Mouse (Mus musculus) cerebellum, adult 2 months (tissue): ENCODE results near the gene Brip1.

ENCODE experiments used
- CTCF ChIP-seq: fragments of 200-500 bp; IDR thresholded peaks from 2 replicates; pipeline ENCODE4 v1.5.1; 2011; ENCODE audit warnings: low read depth, mild to moderate bottlenecking, control low read depth, low read length, moderate library complexity, borderline replicate concordance; ENCODE audit not compliant: insufficient read depth
- POLR2A ChIP-seq: fragments of 200-500 bp; IDR thresholded peaks from 2 replicates; pipeline ENCODE4 v1.6.1; 2011; ENCODE audit warnings: low read length, control low read depth, borderline replicate concordance; ENCODE audit not compliant: insufficient read depth

- no peak for TF ChIP-seq POLR2A
- TF ChIP-seq CTCF: no peak
Measured at GRCm38 (mm10) chr11:86101191-86101590, 99.8 kb downstream of the Brip1 start.
